Mouse (Mus musculus) megakaryocyte, embryonic 14.5 days (primary cell): ENCODE results near the gene Trio.

Experiments used
- FLI1 ChIP-seq: IDR thresholded peaks from 2 replicates; pipeline ENCODE4 v1.6.1; 2012; ENCODE audit warnings: low read length, inconsistent platforms, mixed read lengths
- GATA1 ChIP-seq: IDR thresholded peaks from 3 replicates; pipeline ENCODE4 v1.6.1; 2012; ENCODE audit warnings: mixed read lengths, low read length, inconsistent platforms, borderline replicate concordance

DNA sequence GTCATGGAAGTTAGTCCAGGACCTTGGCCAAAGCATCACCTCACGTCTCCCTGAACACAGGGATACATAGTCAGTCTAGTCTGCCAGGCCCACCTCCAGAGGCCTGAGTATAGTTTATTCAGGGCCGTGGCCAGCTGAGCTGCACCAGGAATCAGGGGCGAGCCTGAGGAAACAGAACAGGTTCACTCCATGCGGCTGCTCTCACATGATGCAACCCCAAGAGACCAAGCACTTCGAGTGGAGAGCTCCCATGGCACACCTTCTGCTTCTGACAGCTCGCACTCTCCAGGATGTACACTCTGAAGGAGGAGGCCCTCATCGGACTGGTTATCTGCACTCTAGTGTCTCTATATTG, 228.8 kb downstream of the Trio start:
- TF ChIP-seq FLI1 = no peak
- no peak for TF ChIP-seq GATA1
